Mouse (Mus musculus) stomach, embryonic 16.5 days (tissue): Measurements from ENCODE around the gene Gm9774. TPM values are rescaled to one million over a fixed set of nuclear protein-coding genes. Genes with fewer than 3 reads are reported as not detected.

Experiments
- ATAC-seq: fragments of 200-750 bp; cut with Nextera tagmentation; 2 replicates; pipeline ENCODE4 v1.8.0; 2017; ENCODE audit warnings: moderate number of reproducible peaks, moderate TSS enrichment; ENCODE audit not compliant: insufficient read depth, low FRiP score
- H3K27ac ChIP-seq: fragments of 300-500 bp; sonication (generic); 2 replicates; pipeline ENCODE4 v1.5.1; 2014; ENCODE audit warnings: low read length
- H3K27me3 ChIP-seq: fragments of 300-500 bp; sonication (generic); 2 replicates; pipeline ENCODE4 v1.6.1; 2014; ENCODE audit warnings: low read length, control low read depth, mixed read lengths; ENCODE audit not compliant: control insufficient read depth, insufficient read depth
- H3K36me3 ChIP-seq: fragments of 300-500 bp; sonication (generic); 2 replicates; pipeline ENCODE4 v1.6.1; 2014; ENCODE audit warnings: low read length; ENCODE audit not compliant: control insufficient read depth, insufficient read depth
- H3K4me1 ChIP-seq: fragments of 300-500 bp; sonication (generic); 2 replicates; pipeline ENCODE4 v1.6.1; 2014; ENCODE audit warnings: low read length, control low read depth, mixed read lengths; ENCODE audit not compliant: control insufficient read depth, insufficient read depth
- H3K4me2 ChIP-seq: fragments of 300-500 bp; sonication (generic); 2 replicates; pipeline ENCODE4 v1.6.1; 2014; ENCODE audit warnings: low read depth, low read length, mixed read lengths
- H3K4me3 ChIP-seq: fragments of 300-500 bp; sonication (generic); replicated peaks from 2 replicates; pipeline ENCODE4 v1.5.1; 2014; ENCODE audit warnings: mild to moderate bottlenecking, low read length
- H3K9ac ChIP-seq: fragments of 300-500 bp; sonication (generic); 2 replicates; pipeline ENCODE4 v1.6.1; 2014; ENCODE audit warnings: low read length
- H3K9me3 ChIP-seq: fragments of 300-500 bp; sonication (generic); replicated peaks from 2 replicates; pipeline ENCODE4 v1.6.1; 2016; ENCODE audit warnings: low read length, control low read depth; ENCODE audit not compliant: control insufficient read depth
- WGBS: fragments of 180-500 bp; shearing (Covaris S2); extraction: QIAGEN DNeasy Blood & Tissue Kit; methylation state at CpG from one replicate; pipeline ENCODE4 v1.1.7; 2014; 5-methylcytosine and 5-hydroxymethylcytosine counted together
- polyA plus RNA-seq: library from polyadenylated mRNA; unstranded; fragments of >200 nt; fragmentation: Nextera tagmentation; extraction: Ambion mirVana; gene quantifications from 2 replicates; pipeline ENCODE4 v1.2.1, GENCODE M21; 2015

Gm9774 gene
- polyA plus RNA-seq, result 8.0 and 17.2 TPM in 2 replicates

- WGBS, result 95% methylated on average over 6 of the region's 6 CpGs
- Histone ChIP-seq H3K4me3 (no peak within 1 kb of the TSS), H3K9ac (no peak within 1 kb of the TSS), H3K4me2 (no peak within 1 kb of the TSS), H3K27me3 (no peaks in the 10 kb centered on the region), H3K9me3 (no peaks in the 10 kb centered on the region), H3K27ac (no peak within 1 kb of the TSS), H3K36me3 (no peaks in the 10 kb centered on the region), H3K4me1 (no peaks in the 10 kb centered on the region)
- ATAC-seq, result no peak
These were observed at the start of gene Gm9774 for GRCm38 (mm10) chr3:92429323-92429722. TSS of gene Gm9774 (minus strand) at chr3:92429423.

GRCm38 (mm10) chr3:92470111-92470510 lies 40.9 kb upstream of the Gm9774 start:
- H3K27me3 ChIP-seq, result no peaks in the 10 kb centered on the region
- no peaks in the 10 kb centered on the region for H3K36me3 ChIP-seq
- H3K9ac ChIP-seq, result no peak overlapping the region
- H3K9me3 ChIP-seq, result no peaks in the 10 kb centered on the region
- H3K4me3 ChIP-seq, result no peak overlapping the region
- H3K27ac ChIP-seq, result no peak overlapping the region
- WGBS, result 79% methylated on average over 2 of the region's 2 CpGs
- no peak overlapping the region for H3K4me2 ChIP-seq
- no peaks in the 10 kb centered on the region for H3K4me1 ChIP-seq
- no peak for ATAC-seq

- Histone ChIP-seq H3K36me3 (no peaks in the 10 kb centered on the region), H3K4me2 (no peak overlapping the region), H3K4me1 (no peaks in the 10 kb centered on the region), H3K9ac (no peak overlapping the region), H3K4me3 (no peak overlapping the region), H3K27ac (no peak overlapping the region), H3K9me3 (no peaks in the 10 kb centered on the region), H3K27me3 (no peaks in the 10 kb centered on the region)
- no peak for ATAC-seq
These were observed 38.2 kb upstream of the Gm9774 start for GRCm38 (mm10) chr3:92467424-92467823.

- WGBS, result 62% methylated on average over 1 of the region's 1 CpGs
- no peak for ATAC-seq
- no peak overlapping the region for H3K4me3 ChIP-seq
- H3K27ac ChIP-seq, result no peak overlapping the region
- no peaks in the 10 kb centered on the region for H3K4me1 ChIP-seq
- H3K9me3 ChIP-seq, result no peaks in the 10 kb centered on the region
- no peaks in the 10 kb centered on the region for H3K27me3 ChIP-seq
- H3K4me2 ChIP-seq, result no peak overlapping the region
- H3K36me3 ChIP-seq, result no peaks in the 10 kb centered on the region
- no peak overlapping the region for H3K9ac ChIP-seq
These were observed 37.4 kb upstream of the Gm9774 start for GRCm38 (mm10) chr3:92466576-92466975.

- ATAC-seq, result no peak
- H3K4me1 ChIP-seq, result no peaks in the 10 kb centered on the region
- no peak within 1 kb of the TSS for H3K4me3 ChIP-seq
- no peak within 1 kb of the TSS for H3K27ac ChIP-seq
- H3K27me3 ChIP-seq, result no peaks in the 10 kb centered on the region
- no peak within 1 kb of the TSS for H3K4me2 ChIP-seq
- H3K9me3 ChIP-seq, result no peaks in the 10 kb centered on the region
- H3K9ac ChIP-seq, result no peak within 1 kb of the TSS
- 52% methylated on average over 2 of the region's 2 CpGs for WGBS
- no peaks in the 10 kb centered on the region for H3K36me3 ChIP-seq
These were observed 29.4 kb upstream of the Gm9774 start, which contains the start of gene Sprr3 for GRCm38 (mm10) chr3:92458620-92459019. TSS of gene Sprr3 (minus strand) at chr3:92458720.

- Histone ChIP-seq H3K4me3 (no peak overlapping the region), H3K9me3 (no peaks in the 10 kb centered on the region), H3K9ac (no peak overlapping the region), H3K27ac (no peak overlapping the region), H3K4me2 (no peak overlapping the region), H3K4me1 (no peaks in the 10 kb centered on the region), H3K27me3 (no peaks in the 10 kb centered on the region), H3K36me3 (no peaks in the 10 kb centered on the region)
- ATAC-seq, result no peak
- 86% methylated on average over 5 of the region's 5 CpGs for WGBS
These were observed 25.9 kb upstream of the Gm9774 start for GRCm38 (mm10) chr3:92455151-92455550.

GRCm38 (mm10) chr3:92440177-92440576 lies 11.0 kb upstream of the Gm9774 start:
- Histone ChIP-seq H3K27me3 (no peaks in the 10 kb centered on the region), H3K9me3 (no peaks in the 10 kb centered on the region), H3K4me2 (no peak overlapping the region), H3K27ac (no peak overlapping the region), H3K36me3 (no peaks in the 10 kb centered on the region), H3K4me3 (no peak overlapping the region), H3K9ac (no peak overlapping the region), H3K4me1 (no peaks in the 10 kb centered on the region)
- 80% methylated on average over 3 of the region's 3 CpGs for WGBS
- no peak for ATAC-seq

- Histone ChIP-seq H3K4me1 (no peaks in the 10 kb centered on the region), H3K27ac (no peak within 1 kb of the TSS), H3K27me3 (no peaks in the 10 kb centered on the region), H3K9me3 (no peaks in the 10 kb centered on the region), H3K4me2 (no peak within 1 kb of the TSS), H3K36me3 (no peaks in the 10 kb centered on the region), H3K4me3 (no peak within 1 kb of the TSS), H3K9ac (no peak within 1 kb of the TSS)
- 95% methylated on average over 3 of the region's 3 CpGs for WGBS
- ATAC-seq, result no peak
These were observed 9.5 kb upstream of the Gm9774 start, which contains the start of gene Sprr1b for GRCm38 (mm10) chr3:92438689-92439088. TSS of gene Sprr1b (minus strand) at chr3:92438789.

GRCm38 (mm10) chr3:92432282-92432681 lies 3.1 kb upstream of the Gm9774 start, which contains the start of gene Sprr2k:
TSS of gene Sprr2k (plus strand) at chr3:92432582.
- Histone ChIP-seq H3K27ac (no peak within 1 kb of the TSS), H3K36me3 (no peaks in the 10 kb centered on the region), H3K4me1 (no peaks in the 10 kb centered on the region), H3K27me3 (no peaks in the 10 kb centered on the region), H3K4me3 (no peak within 1 kb of the TSS), H3K9me3 (no peaks in the 10 kb centered on the region), H3K9ac (no peak within 1 kb of the TSS), H3K4me2 (no peak within 1 kb of the TSS)
- ATAC-seq, result no peak
- WGBS, result 83% methylated on average over 2 of the region's 2 CpGs

- no peak within 1 kb of the TSS for H3K4me3 ChIP-seq
- no peak for ATAC-seq
- H3K27me3 ChIP-seq, result no peaks in the 10 kb centered on the region
- no peaks in the 10 kb centered on the region for H3K9me3 ChIP-seq
- no peaks in the 10 kb centered on the region for H3K4me1 ChIP-seq
- no peak within 1 kb of the TSS for H3K9ac ChIP-seq
- H3K4me2 ChIP-seq, result no peak within 1 kb of the TSS
- H3K36me3 ChIP-seq, result no peaks in the 10 kb centered on the region
- no peak within 1 kb of the TSS for H3K27ac ChIP-seq
- WGBS, result 86% methylated on average over 2 of the region's 2 CpGs
These were observed 11.4 kb downstream of the Gm9774 start, which contains the start of gene Sprr2j-ps for GRCm38 (mm10) chr3:92417782-92418181. TSS of gene Sprr2j-ps (plus strand) at chr3:92418082.
